Mouse (Mus musculus): Measurements from ENCODE around the gene Eif2b3. TPM values are rescaled to one million over a fixed set of nuclear protein-coding genes. Genes with fewer than 3 reads are reported as not detected.

The Eif2b3 gene
- 27.9 and 28.7 TPM in 2 replicates for polyA plus RNA-seq (2012; rRNA removed)

GRCm38 (mm10) chr4:117019206-117020134, at the start of gene Eif2b3:
TSS of gene Eif2b3 (plus strand) at chr4:117019402.

GRCm38 (mm10) chr4:116993672-116994621, 25.3 kb upstream of the Eif2b3 start, which contains the start of gene Urod:
TSS of gene Urod (minus strand) at chr4:116994413.

GRCm38 (mm10) chr4:116995131-116995797, 23.9 kb upstream of the Eif2b3 start, which contains the start of gene Hectd3:
TSS of gene Hectd3 (plus strand) at chr4:116995317.

GRCm38 (mm10) chr4:117095551-117096452, 76.6 kb downstream of the Eif2b3 start, which contains the start of gene Ptch2:
TSS of gene Ptch2 (plus strand) at chr4:117096075.

GRCm38 (mm10) chr4:117125348-117125909, 106.2 kb downstream of the Eif2b3 start, which contains the start of gene Btbd19:
TSS of gene Btbd19 (minus strand) at chr4:117125725.

GRCm38 (mm10) chr4:117126675-117127290, 107.6 kb downstream of the Eif2b3 start, which contains the start of gene Tctex1d4:
TSS of gene Tctex1d4 (plus strand) at chr4:117126794.

GRCm38 (mm10) chr4:117133817-117134600, 114.8 kb downstream of the Eif2b3 start, which contains the start of gene Plk3:
TSS of gene Plk3 (minus strand) at chr4:117133963.

Other genes starting within 250 kb of the Eif2b3 start
- gene Toe1, start 211.8 kb upstream of the Eif2b3 start, polyA plus RNA-seq (2012; rRNA removed), result 35.6 and 39.3 TPM in 2 replicates
- 12.8 and 13.0 TPM in 2 replicates for gene Mutyh, start 211.7 kb upstream of the Eif2b3 start, polyA plus RNA-seq (2012; rRNA removed)
- 0.38 and 0.84 TPM in 2 replicates for gene Hpdl, start 197.7 kb upstream of the Eif2b3 start, polyA plus RNA-seq (2012; rRNA removed)
- 13.5 and 15.7 TPM in 2 replicates for gene Zswim5, start 142.0 kb upstream of the Eif2b3 start, polyA plus RNA-seq (2012; rRNA removed)
- 40.6 and 40.9 TPM in 2 replicates for gene Urod, start 25.0 kb upstream of the Eif2b3 start, polyA plus RNA-seq (2012; rRNA removed)
- gene Hectd3, start 24.1 kb upstream of the Eif2b3 start, polyA plus RNA-seq (2012; rRNA removed), result 52.1 and 54.9 TPM in 2 replicates
- 9.1 and 9.6 TPM in 2 replicates for gene Ptch2, start 76.7 kb downstream of the Eif2b3 start, polyA plus RNA-seq (2012; rRNA removed)
- gene Btbd19, start 106.3 kb downstream of the Eif2b3 start, polyA plus RNA-seq (2012; rRNA removed), result 6.1 and 7.2 TPM in 2 replicates
- 0.25 and 0.91 TPM in 2 replicates for gene Tctex1d4, start 107.4 kb downstream of the Eif2b3 start, polyA plus RNA-seq (2012; rRNA removed)
- gene Plk3, start 114.6 kb downstream of the Eif2b3 start, polyA plus RNA-seq (2012; rRNA removed), result 20.0 and 21.2 TPM in 2 replicates
- gene Rps8, start 136.8 kb downstream of the Eif2b3 start, polyA plus RNA-seq (2012; rRNA removed), result 1,040 and 1,045 TPM in 2 replicates
- 6.9 and 7.0 TPM in 2 replicates for gene Kif2c, start 163.2 kb downstream of the Eif2b3 start, polyA plus RNA-seq (2012; rRNA removed)
- gene Tmem53, start 232.5 kb downstream of the Eif2b3 start, polyA plus RNA-seq (2012; rRNA removed), result 5.9 and 7.2 TPM in 2 replicates
- gene Armh1, start 232.7 kb downstream of the Eif2b3 start, polyA plus RNA-seq (2012; rRNA removed), result 2.1 and 2.7 TPM in 2 replicates